Mouse (Mus musculus) urinary bladder, postnatal 36 days (tissue): Measurements from ENCODE around the gene Gm26602.
A peak's percentile ranks its signal among the peaks of the same experiment; 100 is the strongest.
"Not testable (repeated sequence)": the region's sequence is repeated elsewhere in the genome, so short reads cannot be mapped to it uniquely, and the experiment has no call there.

Experiments
- DNase-seq, 2 experiments: peaks; one replicate each; pipeline ENCODE4 v3.0.0; 2022; ENCODE audit warnings: low spot score in 2 of 2, mixed read lengths in 1 of 2

Gene Gm26602

DNA sequence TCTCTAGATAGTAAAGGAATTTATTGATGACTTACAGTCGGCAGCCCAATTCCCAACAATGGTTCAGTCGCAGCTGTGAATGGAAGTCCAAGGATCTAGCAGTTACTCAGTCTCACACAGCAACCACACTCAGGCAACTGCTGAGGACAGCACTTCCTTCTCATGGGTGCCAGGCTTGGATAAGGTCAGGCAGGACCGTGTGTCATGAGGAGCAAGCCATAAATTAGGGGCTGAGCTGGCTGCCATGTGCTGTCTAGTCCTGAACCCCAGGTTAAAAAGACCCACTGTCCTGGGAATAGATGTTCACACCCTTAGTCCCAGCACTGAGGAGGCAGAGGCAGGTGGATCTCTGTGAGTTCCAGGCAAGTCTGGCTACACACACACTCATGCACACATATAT, 25.7 kb upstream of the Gm26602 start:
- not testable (repeated sequence) for DNase-seq

- no peak for DNase-seq
Measured at GRCm38 (mm10) chr10:79886054-79886453, 24.6 kb upstream of the Gm26602 start, which contains the start of gene Elane. Gene Elane (plus strand): TSS chr10:79886247.

GRCm38 (mm10) chr10:79886611-79887010, 24.0 kb upstream of the Gm26602 start:
- DNase-seq, result no peak

GRCm38 (mm10) chr10:79889386-79889785, 21.3 kb upstream of the Gm26602 start:
- no peak for DNase-seq

- DNase-seq, result no peak
Measured at GRCm38 (mm10) chr10:79890670-79891069, 20.0 kb upstream of the Gm26602 start, which contains the start of gene Cfd. Gene Cfd (plus strand): TSS chr10:79890853.

- DNase-seq, result peak; percentile 67 to 77
Measured at GRCm38 (mm10) chr10:79892451-79893118, 18.1 kb upstream of the Gm26602 start.

- no peak for DNase-seq
Measured at GRCm38 (mm10) chr10:79896306-79896705, 14.3 kb upstream of the Gm26602 start.

DNA sequence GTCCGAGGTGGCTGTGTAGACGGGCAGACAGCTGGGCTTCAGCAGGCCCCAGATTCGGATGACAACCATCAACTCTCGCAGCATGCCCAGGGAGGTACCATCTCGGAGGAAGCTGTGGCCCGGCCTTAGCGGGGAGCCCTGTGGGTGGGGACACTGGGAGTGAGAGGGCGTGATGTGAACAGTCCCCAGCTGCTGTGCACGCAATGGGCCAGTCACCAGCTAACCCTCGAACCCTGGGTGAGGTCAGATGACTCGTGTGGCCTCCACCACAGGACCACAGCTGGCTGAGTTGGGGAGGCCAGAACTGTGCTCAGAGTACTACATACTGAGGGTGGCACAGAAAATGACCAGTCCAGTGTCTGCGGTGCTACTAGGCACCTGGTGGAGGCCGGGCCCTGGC, 13.8 kb upstream of the Gm26602 start:
- no peak for DNase-seq

DNA sequence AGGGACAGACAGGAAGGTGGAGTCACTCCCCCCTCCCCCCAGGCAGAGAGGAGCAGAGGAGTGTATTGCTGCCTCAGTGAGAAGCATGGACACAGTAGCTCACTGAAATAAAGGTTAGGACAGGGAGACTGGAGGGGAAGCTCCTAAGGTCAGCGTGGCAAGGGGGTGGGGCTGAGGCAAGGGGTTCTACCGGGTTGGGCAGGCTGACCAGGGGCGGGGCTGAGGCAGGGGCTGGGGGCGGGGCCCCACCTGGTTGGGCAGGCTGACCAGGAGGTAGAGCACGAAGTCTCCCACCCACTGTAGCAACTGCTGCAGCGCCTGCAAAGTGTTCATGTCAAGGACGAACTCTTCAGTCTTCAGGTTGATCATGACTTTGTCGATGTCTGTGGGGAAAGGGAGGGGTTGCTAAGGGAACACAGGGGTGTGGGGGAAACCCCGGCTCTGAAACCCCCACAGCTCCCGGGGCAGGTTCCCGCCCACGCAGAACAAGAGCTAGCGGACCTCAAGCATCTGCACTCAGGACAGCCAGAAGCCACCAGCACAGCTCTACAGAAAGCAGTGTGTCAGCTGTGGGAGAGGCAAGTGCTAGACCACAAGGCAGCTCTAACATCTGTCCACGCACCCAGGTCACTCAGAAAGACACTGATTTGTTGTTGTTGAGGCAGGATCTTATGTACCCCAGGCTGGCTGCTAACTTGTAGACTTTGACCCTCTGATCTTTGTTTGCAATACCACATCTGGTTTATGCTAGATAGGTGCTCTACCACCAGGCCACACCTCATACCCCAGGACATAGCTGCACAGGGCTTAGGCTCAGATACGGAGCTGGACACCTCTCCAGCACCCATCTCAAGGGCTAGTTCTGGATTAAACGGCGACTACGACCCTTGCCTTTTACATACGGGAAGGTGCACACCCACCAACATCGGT, 13.1 kb upstream of the Gm26602 start:
- no peak for DNase-seq

DNA sequence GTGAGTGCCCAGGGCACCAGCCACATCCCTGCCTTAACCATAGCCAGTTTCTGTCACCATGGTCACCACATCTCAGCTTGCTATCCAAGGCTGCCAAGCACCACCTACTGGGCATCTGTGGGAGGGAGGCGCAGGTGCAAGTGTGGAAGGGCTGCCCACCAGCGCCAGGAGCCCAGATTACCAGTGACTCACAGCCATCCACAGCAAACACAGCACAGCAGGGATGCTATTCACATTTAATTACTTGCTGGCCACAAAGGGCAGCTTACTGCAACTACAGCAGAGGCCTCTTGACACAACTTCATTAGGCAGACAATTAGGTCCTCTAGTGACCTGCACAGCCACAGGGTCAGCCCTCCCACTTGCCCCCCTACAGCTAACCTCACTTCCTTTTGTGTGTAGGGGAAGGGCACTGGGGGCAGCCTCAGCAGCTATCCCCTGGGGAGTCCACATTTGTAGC, 9.7 kb upstream of the Gm26602 start:
- DNase-seq, result no peak

- no peak for DNase-seq
Measured at GRCm38 (mm10) chr10:79906712-79907111, 3.9 kb upstream of the Gm26602 start.

DNA sequence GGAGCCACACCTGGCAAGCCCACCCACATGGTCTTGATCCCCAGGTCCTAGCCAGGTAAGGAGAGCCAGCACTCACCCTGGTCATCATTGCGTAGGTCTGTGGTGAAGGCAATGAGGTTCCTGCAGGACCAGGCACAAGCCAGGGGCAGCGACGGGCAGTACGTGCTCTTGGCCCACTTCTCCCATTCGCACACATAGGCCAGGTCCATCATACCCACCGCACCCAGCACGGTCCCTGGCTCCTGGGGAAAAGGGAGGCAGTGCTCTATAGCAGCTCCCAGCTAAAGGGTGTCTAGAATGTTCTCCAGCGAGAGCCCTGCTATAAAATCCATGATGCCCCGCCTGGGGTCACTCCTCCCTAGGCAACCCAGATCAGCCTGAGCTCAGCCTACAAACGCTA, 3.2 kb upstream of the Gm26602 start:
- DNase-seq, result no peak

- peak; percentile 94 to 95 for DNase-seq
Measured at GRCm38 (mm10) chr10:79908167-79909091, 2.2 kb upstream of the Gm26602 start, which contains the start of gene Med16. Gene Med16 (minus strand): TSS chr10:79908923.

DNA sequence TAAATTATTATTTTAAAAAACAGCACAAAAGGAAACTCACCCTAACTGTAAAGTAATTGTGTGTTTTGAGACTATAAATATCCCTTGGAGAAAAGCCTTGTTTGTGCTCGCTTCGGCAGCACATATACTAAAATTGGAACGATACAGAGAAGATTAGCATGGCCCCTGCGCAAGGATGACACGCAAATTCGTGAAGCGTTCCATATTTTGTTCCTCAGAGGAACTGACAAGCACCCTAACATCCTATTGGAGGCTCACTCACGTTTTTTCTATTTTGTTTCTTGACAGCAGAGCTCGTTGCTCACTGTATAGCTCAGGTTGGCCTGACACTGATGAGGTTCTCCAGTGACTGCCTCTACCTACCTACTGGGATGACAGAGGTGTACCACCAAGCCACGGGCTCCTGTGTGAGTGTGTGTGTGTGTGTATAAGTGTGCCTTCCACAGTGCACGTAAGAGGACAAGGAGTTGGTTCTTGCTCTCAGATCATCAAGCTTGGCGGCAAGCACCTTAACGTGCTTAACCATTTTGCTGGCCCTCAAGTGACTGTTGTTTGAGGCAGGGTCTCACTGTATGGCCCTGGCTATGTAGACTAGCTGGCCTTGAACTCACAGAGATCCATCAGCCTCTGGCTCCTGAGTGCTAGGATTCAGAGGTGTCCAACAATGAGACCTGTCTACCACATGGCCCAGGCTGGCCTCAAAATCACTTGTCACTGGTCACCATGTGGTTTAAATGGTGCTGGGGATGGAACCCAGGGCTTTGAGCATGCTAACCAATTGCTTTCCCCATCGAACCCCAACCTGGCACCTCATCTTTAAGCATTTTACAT, 1.3 kb upstream of the Gm26602 start:
- no peak for DNase-seq

GRCm38 (mm10) chr10:79912412-79912811, 1.8 kb downstream of the Gm26602 start:
- DNase-seq, result no peak

DNA sequence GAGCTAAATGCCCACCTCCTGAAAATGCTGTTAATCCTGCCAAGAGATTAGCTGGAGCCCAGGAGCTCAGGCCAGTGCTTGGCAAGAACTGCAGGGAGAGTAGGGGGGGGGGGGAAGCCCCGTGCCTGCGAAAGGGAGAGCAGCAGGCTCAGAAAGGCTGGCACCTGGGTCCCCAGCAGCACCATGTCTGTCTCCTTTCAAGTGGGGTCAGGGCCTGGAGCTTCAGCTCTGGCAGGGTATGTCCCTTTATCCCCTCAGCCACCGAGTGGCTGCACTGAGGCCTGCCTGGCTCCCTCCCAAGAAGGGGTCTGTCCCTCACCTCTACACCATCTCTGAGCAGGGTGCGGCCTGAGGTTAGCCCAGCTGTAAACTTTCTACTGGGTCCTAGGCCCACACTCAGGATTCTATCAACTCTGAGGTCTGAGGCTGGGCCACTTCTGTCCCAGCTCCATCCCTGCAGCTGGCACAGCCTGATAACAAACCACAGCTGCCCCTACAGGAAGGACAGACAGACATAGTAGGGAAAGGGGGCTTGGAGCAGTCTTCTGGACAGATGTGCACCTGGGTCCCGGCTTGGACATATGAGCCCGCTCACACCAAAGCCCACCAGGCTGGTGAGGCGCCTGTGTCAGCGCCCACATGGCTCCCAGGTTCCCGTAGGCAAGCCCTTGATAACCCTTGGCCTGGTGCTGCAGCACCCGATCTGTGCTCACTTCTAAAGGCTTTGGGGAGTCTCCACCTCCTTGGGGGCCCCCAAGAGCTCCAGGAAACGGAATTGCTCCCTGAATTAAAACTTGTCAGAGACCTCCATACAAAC, 3.7 kb downstream of the Gm26602 start:
- no peak for DNase-seq

- no peak for DNase-seq
Measured at GRCm38 (mm10) chr10:79914948-79915596, 4.4 kb downstream of the Gm26602 start.

DNA sequence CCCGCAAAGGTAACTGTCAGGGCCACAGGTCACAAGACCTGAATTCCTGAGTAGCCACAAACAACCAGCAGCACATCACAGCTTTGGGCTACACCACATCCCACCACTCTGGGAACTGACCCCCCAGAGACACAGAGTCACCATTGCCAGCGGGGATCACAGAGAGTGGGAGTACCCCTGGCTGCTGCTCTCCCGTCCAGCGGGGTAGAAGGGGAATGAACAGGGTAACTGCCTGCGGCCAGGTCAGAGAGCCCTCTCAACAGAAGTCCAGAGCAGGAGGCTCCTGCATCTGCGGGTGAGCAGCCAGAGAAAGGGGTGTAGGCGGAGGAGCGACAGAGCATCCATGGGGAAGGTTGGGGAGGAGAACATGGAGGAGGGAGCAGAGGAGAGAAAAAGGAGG, 5.4 kb downstream of the Gm26602 start:
- no peak for DNase-seq
